Mouse (Mus musculus) frontal cortex, postnatal 36 days (tissue): Measurements from ENCODE around the gene Madcam1.

Source experiments
- DNase-seq, 2 experiments: peaks; one replicate each; pipeline ENCODE4 v3.0.0; 2022; ENCODE audit warnings: low spot score in 2 of 2

The Madcam1 gene

GRCm38 (mm10) chr10:79712029-79712428, 47.7 kb downstream of the Madcam1 start:
- DNase-seq, result no peak

- peak; percentile 80 to 84 for DNase-seq
These were observed 48.3 kb downstream of the Madcam1 start for GRCm38 (mm10) chr10:79712499-79713126.

- no peak for DNase-seq
These were observed 48.8 kb downstream of the Madcam1 start for GRCm38 (mm10) chr10:79713163-79713562.

GRCm38 (mm10) chr10:79714996-79715395, 50.6 kb downstream of the Madcam1 start:
- DNase-seq, result no peak

- DNase-seq, result no peak
These were observed 52.1 kb downstream of the Madcam1 start, which contains the start of gene Hcn2 for GRCm38 (mm10) chr10:79716254-79716987. Gene Hcn2 (plus strand): TSS chr10:79716634.

GRCm38 (mm10) chr10:79716988-79717355, 52.6 kb downstream of the Madcam1 start:
- peak; percentile 54 to 64 for DNase-seq

- DNase-seq, result no peak
These were observed 53.4 kb downstream of the Madcam1 start for GRCm38 (mm10) chr10:79717640-79718357.
